Mouse (Mus musculus) testis, adult 2 months (tissue): ENCODE measurements around the gene Cfap45.

ENCODE experiments used
- CTCF ChIP-seq: fragments of 200-500 bp; IDR thresholded peaks from 2 replicates; pipeline ENCODE4 v1.5.1; 2012; ENCODE audit warnings: low read depth, mild to moderate bottlenecking, inconsistent platforms, low read length, moderate library complexity; ENCODE audit not compliant: control insufficient read depth, insufficient read depth, insufficient replicate concordance
- POLR2A ChIP-seq: fragments of 200-500 bp; IDR thresholded peaks from 2 replicates; pipeline ENCODE4 v1.6.1; 2012; ENCODE audit warnings: low read depth, mild to moderate bottlenecking, inconsistent platforms, low read length, moderate library complexity; ENCODE audit not compliant: control insufficient read depth

- TF ChIP-seq POLR2A: no peak
- TF ChIP-seq CTCF: no peak
Observed at GRCm38 (mm10) chr1:172514213-172514529, 6.4 kb upstream of the Cfap45 start.
